Mouse (Mus musculus): Measurements from ENCODE around the gene Gm3187. TPM values are rescaled to one million over a fixed set of nuclear protein-coding genes. Genes with fewer than 3 reads are reported as not detected.
"Not testable (repeated sequence)": the region's sequence is repeated elsewhere in the genome, so short reads cannot be mapped to it uniquely, and the experiment has no call there.

Gm3187 gene
- polyA plus RNA-seq (2015; fragmentation: Nextera tagmentation; extraction: Ambion mirVana), result 0.09 TPM in 1 of 2 replicates, not detected in the other

- H3K27me3 ChIP-seq; H3K36me3 ChIP-seq; ATAC-seq; H3K4me2 ChIP-seq (replicated peaks); H3K9me3 ChIP-seq; H3K9ac ChIP-seq (replicated peaks); H3K4me1 ChIP-seq (replicated peaks); H3K4me3 ChIP-seq (replicated peaks); H3K27ac ChIP-seq: not testable (repeated sequence)
- 94% methylated on average over 4 of the region's 5 CpGs for WGBS
Observed at GRCm38 (mm10) chr14:5483907-5484306, at the start of gene Gm3187. Gene Gm3187 (plus strand): TSS chr14:5484207.

- not testable (repeated sequence) for H3K4me3 ChIP-seq (replicated peaks); H3K4me1 ChIP-seq (replicated peaks); ATAC-seq; H3K27me3 ChIP-seq; H3K9ac ChIP-seq (replicated peaks); H3K4me2 ChIP-seq (replicated peaks); H3K27ac ChIP-seq; H3K36me3 ChIP-seq; H3K9me3 ChIP-seq
- no CpG with 5 or more reads among the region's 3 CpGs for WGBS
Observed at GRCm38 (mm10) chr14:5455367-5455766, 28.6 kb upstream of the Gm3187 start, which contains the start of gene Gm3194. Gene Gm3194 (minus strand): TSS chr14:5455467.

- not testable (repeated sequence) for ATAC-seq; H3K4me2 ChIP-seq (replicated peaks); H3K4me3 ChIP-seq (replicated peaks); H3K36me3 ChIP-seq; H3K4me1 ChIP-seq (replicated peaks); H3K27me3 ChIP-seq; H3K27ac ChIP-seq; H3K9ac ChIP-seq (replicated peaks); H3K9me3 ChIP-seq
- no CpG with 5 or more reads among the region's 19 CpGs for WGBS
Observed at GRCm38 (mm10) chr14:5460469-5460868, 23.5 kb upstream of the Gm3187 start.

- H3K9me3 ChIP-seq; H3K4me1 ChIP-seq (replicated peaks); H3K4me3 ChIP-seq (replicated peaks); H3K36me3 ChIP-seq; H3K9ac ChIP-seq (replicated peaks); ATAC-seq; H3K27me3 ChIP-seq; H3K4me2 ChIP-seq (replicated peaks); H3K27ac ChIP-seq: not testable (repeated sequence)
- WGBS, result no CpG with 5 or more reads among the region's 3 CpGs
Observed at GRCm38 (mm10) chr14:5477730-5478129, 6.3 kb upstream of the Gm3187 start, which contains the start of gene Gm8246. Gene Gm8246 (minus strand): TSS chr14:5477830.

- H3K27ac ChIP-seq; H3K36me3 ChIP-seq; H3K4me1 ChIP-seq (replicated peaks); H3K4me2 ChIP-seq (replicated peaks); ATAC-seq; H3K27me3 ChIP-seq; H3K9me3 ChIP-seq; H3K9ac ChIP-seq (replicated peaks); H3K4me3 ChIP-seq (replicated peaks): not testable (repeated sequence)
- no CpG with 5 or more reads among the region's 35 CpGs for WGBS
Observed at GRCm38 (mm10) chr14:5501374-5501773, 17.4 kb downstream of the Gm3187 start, which contains the start of gene Gm3488. Gene Gm3488 (plus strand): TSS chr14:5501674.

GRCm38 (mm10) chr14:5538196-5538595, 54.2 kb downstream of the Gm3187 start, which contains the start of gene Gm3532:
Gene Gm3532 (plus strand): TSS chr14:5538496.
- no CpG with 5 or more reads among the region's 2 CpGs for WGBS
- not testable (repeated sequence) for H3K27me3 ChIP-seq; H3K36me3 ChIP-seq; H3K9ac ChIP-seq (replicated peaks); H3K27ac ChIP-seq; H3K4me3 ChIP-seq (replicated peaks); H3K4me2 ChIP-seq (replicated peaks); ATAC-seq; H3K9me3 ChIP-seq; H3K4me1 ChIP-seq (replicated peaks)

Other genes with a start within 250 kb of the Gm3187 start
- gene Gm3526, start 223.6 kb upstream of the Gm3187 start, polyA plus RNA-seq (2015; fragmentation: Nextera tagmentation; extraction: Ambion mirVana), result not detected in 2 replicates
- gene Gm3542, start 149.3 kb upstream of the Gm3187 start, polyA plus RNA-seq (2015; fragmentation: Nextera tagmentation; extraction: Ambion mirVana), result not detected in 2 replicates
- gene Gm3500, start 95.2 kb upstream of the Gm3187 start, polyA plus RNA-seq (2015; fragmentation: Nextera tagmentation; extraction: Ambion mirVana), result 1.3 and 2.0 TPM in 2 replicates
- gene Gm3194, start 28.7 kb upstream of the Gm3187 start, polyA plus RNA-seq (2015; fragmentation: Nextera tagmentation; extraction: Ambion mirVana), result 1.9 and 2.7 TPM in 2 replicates
- not detected in 2 replicates for gene Gm8246, start 6.4 kb upstream of the Gm3187 start, polyA plus RNA-seq (2015; fragmentation: Nextera tagmentation; extraction: Ambion mirVana)
- gene Gm3488, start 17.5 kb downstream of the Gm3187 start, polyA plus RNA-seq (2015; fragmentation: Nextera tagmentation; extraction: Ambion mirVana), result 8.7 and 9.5 TPM in 2 replicates
- not detected in 2 replicates for gene Gm3532, start 54.3 kb downstream of the Gm3187 start, polyA plus RNA-seq (2015; fragmentation: Nextera tagmentation; extraction: Ambion mirVana)
- not detected in 2 replicates for gene Gm8265, start 148.8 kb downstream of the Gm3187 start, polyA plus RNA-seq (2015; fragmentation: Nextera tagmentation; extraction: Ambion mirVana)
- gene Gm9603, start 203.2 kb downstream of the Gm3187 start, polyA plus RNA-seq (2015; fragmentation: Nextera tagmentation; extraction: Ambion mirVana), result not detected in 2 replicates

Data from midbrain, embryonic 13.5 days (tissue).